Mouse (Mus musculus) stomach, embryonic 16.5 days (tissue): ENCODE results near the gene Tmem44. TPM values are rescaled to one million over a fixed set of nuclear protein-coding genes. Genes with fewer than 3 reads are reported as not detected.
A peak's percentile ranks its signal among the peaks of the same experiment; 100 is the strongest.

ENCODE experiments used
- ATAC-seq: fragments of 200-750 bp; cut with Nextera tagmentation; 2 replicates; pipeline ENCODE4 v1.8.0; 2017; ENCODE audit warnings: moderate number of reproducible peaks, moderate TSS enrichment; ENCODE audit not compliant: insufficient read depth, low FRiP score
- H3K27ac ChIP-seq: fragments of 300-500 bp; sonication (generic); 2 replicates; pipeline ENCODE4 v1.5.1; 2014; ENCODE audit warnings: low read length
- H3K27me3 ChIP-seq: fragments of 300-500 bp; sonication (generic); 2 replicates; pipeline ENCODE4 v1.6.1; 2014; ENCODE audit warnings: low read length, control low read depth, mixed read lengths; ENCODE audit not compliant: control insufficient read depth, insufficient read depth
- H3K36me3 ChIP-seq: fragments of 300-500 bp; sonication (generic); 2 replicates; pipeline ENCODE4 v1.6.1; 2014; ENCODE audit warnings: low read length; ENCODE audit not compliant: control insufficient read depth, insufficient read depth
- H3K4me1 ChIP-seq: fragments of 300-500 bp; sonication (generic); 2 replicates; pipeline ENCODE4 v1.6.1; 2014; ENCODE audit warnings: low read length, control low read depth, mixed read lengths; ENCODE audit not compliant: control insufficient read depth, insufficient read depth
- H3K4me2 ChIP-seq: fragments of 300-500 bp; sonication (generic); 2 replicates; pipeline ENCODE4 v1.6.1; 2014; ENCODE audit warnings: low read depth, low read length, mixed read lengths
- H3K4me3 ChIP-seq: fragments of 300-500 bp; sonication (generic); replicated peaks from 2 replicates; pipeline ENCODE4 v1.5.1; 2014; ENCODE audit warnings: mild to moderate bottlenecking, low read length
- H3K9ac ChIP-seq: fragments of 300-500 bp; sonication (generic); 2 replicates; pipeline ENCODE4 v1.6.1; 2014; ENCODE audit warnings: low read length
- H3K9me3 ChIP-seq: fragments of 300-500 bp; sonication (generic); replicated peaks from 2 replicates; pipeline ENCODE4 v1.6.1; 2016; ENCODE audit warnings: low read length, control low read depth; ENCODE audit not compliant: control insufficient read depth
- WGBS: fragments of 180-500 bp; shearing (Covaris S2); extraction: QIAGEN DNeasy Blood & Tissue Kit; methylation state at CpG from one replicate; pipeline ENCODE4 v1.1.7; 2014; 5-methylcytosine and 5-hydroxymethylcytosine counted together
- polyA plus RNA-seq: library from polyadenylated mRNA; unstranded; fragments of >200 nt; fragmentation: Nextera tagmentation; extraction: Ambion mirVana; gene quantifications from 2 replicates; pipeline ENCODE4 v1.2.1, GENCODE M21; 2015

Gene Tmem44
- polyA plus RNA-seq, 1 experiment from 2014 or later: 11.0 TPM

DNA sequence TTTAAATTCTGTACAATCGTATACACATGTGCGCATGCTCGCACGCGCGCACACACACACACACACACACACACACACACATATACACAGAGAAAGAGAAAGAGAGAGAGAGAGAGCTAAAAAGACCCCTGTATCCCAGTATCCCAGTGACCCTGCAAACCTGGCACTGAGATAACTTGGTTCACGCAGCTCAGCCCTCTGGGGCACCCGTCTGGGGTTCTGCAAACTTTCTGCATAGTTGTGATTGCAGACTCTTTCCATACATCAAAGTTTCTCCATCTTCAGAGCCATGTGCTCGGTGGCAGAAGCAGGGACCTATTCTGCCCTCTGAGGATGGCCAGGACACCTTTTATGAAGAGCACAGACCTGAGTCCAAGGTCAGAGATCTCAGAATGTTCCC is 33.6 kb downstream of the Tmem44 start:
- WGBS: 87% methylated on average over 9 of the region's 9 CpGs
- no peaks in the 10 kb centered on the region for H3K9me3 ChIP-seq
- H3K4me2 ChIP-seq: no peak overlapping the region
- ATAC-seq: no peak
- H3K4me1 ChIP-seq: peaks cover 19% of the 10 kb centered on the region
- H3K27me3 ChIP-seq: no peaks in the 10 kb centered on the region
- H3K27ac ChIP-seq: no peak overlapping the region
- H3K36me3 ChIP-seq: no peaks in the 10 kb centered on the region
- H3K4me3 ChIP-seq: no peak overlapping the region
- H3K9ac ChIP-seq: no peak overlapping the region

DNA sequence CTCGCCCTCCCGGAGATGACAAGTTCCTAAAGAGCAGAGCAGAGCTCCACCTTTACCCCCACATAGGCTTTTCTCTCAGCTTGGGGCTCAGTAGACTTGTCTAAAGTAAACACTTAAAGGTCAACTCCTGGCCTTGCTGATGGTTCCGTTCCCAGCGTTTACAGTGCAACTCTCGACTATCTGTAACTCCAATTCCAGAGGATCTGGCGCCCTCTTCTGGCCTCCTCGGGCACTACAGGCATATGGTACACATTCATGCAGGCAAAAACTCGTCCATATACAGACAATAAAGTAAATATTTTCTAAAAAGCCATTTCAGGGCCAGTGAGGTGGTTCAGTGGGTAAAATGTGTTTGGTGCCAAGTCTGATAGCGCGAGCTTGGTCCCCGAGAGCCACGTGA is 35.2 kb downstream of the Tmem44 start:
- Histone ChIP-seq H3K9ac (no peak overlapping the region), H3K4me3 (no peak overlapping the region), H3K27ac (no peak overlapping the region), H3K4me1 (peaks cover 25% of the 10 kb centered on the region), H3K36me3 (no peaks in the 10 kb centered on the region), H3K27me3 (no peaks in the 10 kb centered on the region), H3K9me3 (no peaks in the 10 kb centered on the region), H3K4me2 (no peak overlapping the region)
- ATAC-seq: no peak
- WGBS: 68% methylated on average over 12 of the region's 12 CpGs

DNA sequence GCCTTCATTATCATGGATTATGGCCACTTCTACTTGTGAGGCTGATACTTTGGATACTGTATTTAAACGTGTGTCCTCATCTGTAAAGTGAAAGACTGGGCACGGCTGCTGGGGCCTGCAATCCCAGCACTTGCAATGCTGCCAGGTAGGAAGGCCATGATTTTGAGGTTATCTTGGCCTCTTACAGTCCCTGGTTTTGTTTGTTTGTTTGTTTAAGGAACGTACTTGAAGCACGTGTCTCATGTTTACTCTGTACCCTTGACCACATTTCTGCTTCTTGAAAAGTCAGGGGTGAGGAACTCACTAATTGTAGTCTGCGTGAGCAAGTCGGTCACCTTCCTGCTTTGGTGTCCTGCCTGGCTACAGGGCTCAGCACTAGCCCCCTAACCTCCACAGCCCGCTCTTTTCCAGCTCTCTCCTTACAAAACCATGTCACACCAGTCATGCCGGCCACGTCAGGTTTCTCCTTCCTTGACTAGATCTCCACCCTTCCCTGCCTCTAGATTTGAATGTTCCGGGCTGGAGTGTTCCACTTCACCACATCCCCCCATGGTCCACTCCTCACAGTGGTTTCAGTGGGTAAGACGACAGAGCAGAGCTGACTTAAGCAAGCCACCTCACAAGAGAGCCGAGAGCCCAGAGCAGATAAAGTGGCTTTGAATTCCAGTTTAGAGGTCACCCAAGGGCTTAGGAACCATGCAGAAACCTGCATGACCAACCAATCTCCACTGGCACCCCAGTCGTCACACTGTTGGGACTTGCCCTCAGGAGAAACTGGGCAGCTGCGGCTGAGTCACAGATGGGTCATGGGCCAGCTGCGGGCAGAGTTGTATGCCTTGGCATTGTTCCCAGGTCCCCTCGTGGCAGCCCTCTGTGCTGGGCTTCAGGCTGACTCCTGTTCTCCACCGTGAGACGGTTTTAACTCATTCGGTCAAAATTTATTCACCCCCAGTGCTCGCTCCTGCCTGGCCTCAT is 37.3 kb downstream of the Tmem44 start:
- Histone ChIP-seq H3K9ac (0 out of 2 replicates have a peak overlapping the region, but pooled peaks have one; percentile 7), H3K36me3 (no peaks in the 10 kb centered on the region), H3K27ac (peak overlapping the region; percentile 60), H3K4me3 (no peak overlapping the region), H3K4me2 (no peak overlapping the region), H3K9me3 (no peaks in the 10 kb centered on the region), H3K4me1 (peaks cover 25% of the 10 kb centered on the region), H3K27me3 (no peaks in the 10 kb centered on the region)
- ATAC-seq: peak; percentile 35; the same call in 1 of the 2 replicates
- 57% methylated on average over 20 of the region's 20 CpGs for WGBS

DNA sequence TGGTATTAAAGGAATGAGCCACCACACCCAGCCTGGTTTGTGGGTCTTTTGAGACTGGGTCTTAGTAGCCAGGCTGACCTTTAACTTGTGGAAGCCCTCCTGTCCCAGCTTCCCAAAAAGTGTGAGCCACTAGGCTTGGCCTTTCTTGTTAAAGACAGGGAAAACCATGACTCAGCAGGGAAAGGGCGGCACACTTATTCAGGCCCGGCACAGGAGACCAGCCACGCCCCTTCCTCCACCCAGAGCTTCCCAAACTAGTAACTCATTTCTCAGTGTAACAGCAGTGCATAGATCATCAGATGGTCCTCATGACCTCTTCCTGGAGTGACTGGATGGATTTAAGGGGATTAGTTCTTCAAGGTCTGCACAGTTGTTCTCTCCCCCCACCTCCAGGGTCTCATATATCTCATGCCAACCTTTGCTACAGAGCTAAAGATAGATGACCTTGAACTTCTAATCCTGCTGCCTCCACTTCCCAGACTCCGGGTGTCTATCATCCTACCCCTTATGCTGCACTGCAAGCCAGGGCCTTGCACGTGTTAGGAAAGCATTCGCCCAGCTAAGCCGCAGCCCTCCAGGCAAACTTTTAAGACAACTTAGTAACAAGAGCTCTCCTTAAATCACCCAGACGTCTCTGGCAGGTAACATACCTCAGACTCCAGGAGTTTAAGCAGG is 38.1 kb downstream of the Tmem44 start:
- Histone ChIP-seq H3K4me2 (no peak overlapping the region), H3K27ac (peak overlapping the region; percentile 60), H3K9ac (no peak overlapping the region), H3K36me3 (no peaks in the 10 kb centered on the region), H3K9me3 (no peaks in the 10 kb centered on the region), H3K27me3 (no peaks in the 10 kb centered on the region), H3K4me3 (no peak overlapping the region), H3K4me1 (peaks cover 19% of the 10 kb centered on the region)
- peak; percentile 61 for ATAC-seq
- 26% methylated on average over 8 of the region's 8 CpGs for WGBS

DNA sequence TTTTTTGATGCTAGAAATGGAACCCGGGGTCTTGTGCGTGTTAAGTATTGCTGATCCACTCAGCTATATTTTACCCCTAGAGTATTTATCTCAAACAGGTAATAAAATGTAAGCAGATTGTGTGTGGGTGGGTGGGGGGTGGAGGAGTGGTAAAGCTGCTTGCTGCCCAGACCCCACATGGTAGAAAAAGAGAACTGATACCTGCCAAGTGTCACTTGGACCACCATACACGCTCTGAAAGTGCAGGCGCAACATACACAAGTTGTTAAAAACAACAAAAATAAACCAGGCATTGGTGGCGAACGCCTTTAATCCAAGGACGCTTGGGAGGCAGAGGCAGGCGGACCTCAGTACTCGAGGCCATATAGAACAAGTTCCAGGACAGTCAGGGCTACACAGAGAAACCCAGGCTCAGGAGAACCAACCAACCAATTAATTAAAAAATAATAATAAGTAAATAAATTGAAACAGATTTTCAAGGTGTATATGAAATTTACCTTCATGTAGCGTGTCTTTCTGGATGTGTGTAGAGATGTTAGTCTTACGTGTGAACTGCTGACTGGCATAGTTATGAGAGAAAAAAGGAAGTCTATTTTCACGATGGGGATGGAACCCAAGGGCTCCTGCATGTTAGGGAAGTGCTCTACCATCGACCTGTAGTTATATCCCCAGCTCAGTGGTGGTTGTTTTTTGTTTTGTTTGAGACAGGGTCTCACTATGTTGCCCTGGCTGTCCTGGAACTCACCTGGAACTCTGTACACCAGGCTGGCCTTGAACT is 38.9 kb downstream of the Tmem44 start:
- Histone ChIP-seq H3K4me3 (peak overlapping the region; percentile 72), H3K4me2 (peak overlapping the region; percentile 64), H3K27me3 (no peaks in the 10 kb centered on the region), H3K4me1 (peaks cover 18% of the 10 kb centered on the region), H3K9ac (peak overlapping the region; percentile 90), H3K27ac (peak overlapping the region; percentile 94), H3K9me3 (no peaks in the 10 kb centered on the region), H3K36me3 (no peaks in the 10 kb centered on the region)
- no peak for ATAC-seq
- WGBS: 79% methylated on average over 13 of the region's 13 CpGs

DNA sequence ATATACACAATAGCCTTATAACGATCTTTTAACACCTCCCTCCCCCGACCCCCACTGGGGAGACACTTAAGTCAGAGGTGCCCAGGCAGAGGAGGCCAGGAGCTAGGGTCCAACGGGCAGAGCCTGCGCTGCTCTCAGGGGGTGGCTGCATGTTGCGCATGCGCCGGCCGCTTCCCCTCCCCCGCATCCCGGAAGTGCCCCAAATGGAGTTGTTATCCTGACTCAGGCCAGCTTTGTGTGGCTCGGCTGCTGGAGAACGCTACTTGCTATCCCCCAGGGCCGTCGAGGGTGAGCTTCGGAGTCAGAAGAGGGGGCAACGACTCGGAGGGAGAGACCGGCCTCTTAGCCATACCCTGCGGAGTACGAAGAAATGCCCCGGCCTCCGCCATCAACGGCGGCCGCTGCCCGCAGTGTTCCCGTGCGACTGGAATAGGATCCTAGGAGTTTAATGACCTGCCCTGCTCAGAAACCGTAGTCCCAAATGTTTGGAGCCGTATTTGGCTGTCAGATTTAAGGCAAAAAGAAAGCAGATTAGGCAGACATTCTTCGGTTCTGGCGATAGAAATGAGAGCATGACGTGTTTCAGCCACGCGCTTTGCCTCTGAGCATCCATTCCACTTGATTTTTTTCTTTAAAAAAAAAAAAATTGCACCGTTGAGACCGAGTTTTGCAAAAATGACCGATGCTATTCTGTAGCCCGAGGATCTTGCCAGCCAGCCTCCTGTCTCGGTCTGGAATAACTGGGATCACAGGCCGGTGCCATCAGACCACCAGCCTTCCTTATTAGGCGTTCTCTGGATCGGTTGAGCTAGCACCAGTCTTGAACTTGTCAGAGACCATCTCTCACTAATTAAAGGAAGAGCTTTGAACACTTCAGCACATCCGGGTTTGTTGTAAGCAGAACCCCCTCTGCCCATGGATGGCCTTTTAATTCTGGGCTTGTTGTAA is 39.9 kb downstream of the Tmem44 start:
- Histone ChIP-seq H3K36me3 (no peaks in the 10 kb centered on the region), H3K4me2 (peak overlapping the region; percentile 64), H3K27me3 (no peaks in the 10 kb centered on the region), H3K9ac (peak overlapping the region; percentile 90), H3K9me3 (no peaks in the 10 kb centered on the region), H3K4me3 (peak overlapping the region; percentile 72), H3K27ac (peak overlapping the region; percentile 94), H3K4me1 (peaks cover 18% of the 10 kb centered on the region)
- 3% methylated on average over 44 of the region's 44 CpGs for WGBS
- ATAC-seq: peak; percentile 87

DNA sequence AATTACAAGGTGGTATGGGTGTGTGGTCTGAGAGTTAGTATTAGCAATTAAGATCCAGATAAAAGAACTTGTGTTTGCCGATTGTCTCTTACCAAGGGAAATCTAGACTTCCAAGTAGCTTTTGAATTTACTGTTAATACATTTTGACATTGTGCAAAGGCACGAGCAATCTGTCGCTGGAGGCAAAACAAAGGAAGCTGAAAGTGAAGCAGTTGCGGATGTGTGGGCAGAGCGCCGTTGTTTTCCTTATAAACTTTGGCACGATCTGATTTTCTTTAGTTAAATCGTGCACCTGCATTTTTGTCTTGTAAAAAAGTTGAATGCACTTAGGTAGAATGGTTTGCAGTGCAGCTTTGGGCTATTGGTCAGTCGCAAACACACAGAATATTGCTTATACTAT is 40.6 kb downstream of the Tmem44 start:
- Histone ChIP-seq H3K4me3 (peak overlapping the region; percentile 72), H3K27ac (peak overlapping the region; percentile 94), H3K4me1 (peaks cover 18% of the 10 kb centered on the region), H3K4me2 (peak overlapping the region; percentile 64), H3K27me3 (no peaks in the 10 kb centered on the region), H3K36me3 (no peaks in the 10 kb centered on the region), H3K9me3 (no peaks in the 10 kb centered on the region), H3K9ac (peak overlapping the region; percentile 90)
- no peak for ATAC-seq
- WGBS: 31% methylated on average over 9 of the region's 9 CpGs

DNA sequence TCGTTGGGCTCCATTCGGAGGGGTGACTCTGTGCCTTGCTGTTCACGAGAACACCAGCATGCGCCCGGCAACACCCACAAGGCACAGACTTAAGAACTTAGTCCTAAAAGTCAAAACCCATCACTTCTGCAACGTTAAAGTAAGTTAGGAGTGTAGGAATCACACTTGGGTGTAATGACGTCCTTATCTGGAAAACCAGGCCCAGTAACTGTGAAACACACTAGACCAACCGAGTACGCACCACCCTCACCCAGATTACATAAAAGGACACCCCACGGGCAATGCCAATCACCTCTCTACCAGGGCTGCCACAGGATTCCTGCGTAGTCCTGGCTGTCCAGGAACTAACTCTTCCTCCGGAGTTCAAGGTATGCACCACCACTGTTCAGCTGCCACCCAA is 41.3 kb downstream of the Tmem44 start:
- H3K4me2 ChIP-seq: no peak overlapping the region
- WGBS: 89% methylated on average over 12 of the region's 12 CpGs
- H3K4me1 ChIP-seq: peaks cover 18% of the 10 kb centered on the region
- H3K9ac ChIP-seq: no peak overlapping the region
- H3K9me3 ChIP-seq: no peaks in the 10 kb centered on the region
- no peaks in the 10 kb centered on the region for H3K27me3 ChIP-seq
- no peak for ATAC-seq
- H3K36me3 ChIP-seq: no peaks in the 10 kb centered on the region
- no peak overlapping the region for H3K27ac ChIP-seq
- H3K4me3 ChIP-seq: no peak overlapping the region
